Mouse (Mus musculus): Measurements from ENCODE around the gene Phlpp1. TPM values are rescaled to one million over a fixed set of nuclear protein-coding genes. Genes with fewer than 3 reads are reported as not detected.

Gene Phlpp1
- polyA plus RNA-seq, 1 experiment from 2014 or later = 4.4 TPM

GRCm38 (mm10) chr1:106428580-106428979 is 257.0 kb downstream of the Phlpp1 start:
- Histone ChIP-seq H3K36me3 (no peaks in the 10 kb centered on the region), H3K4me2 (no peak overlapping the region), H3K27me3 (replicated peaks) (no peaks in the 10 kb centered on the region), H3K27ac (ENCODE audit: poor library complexity, severe bottlenecking) (no peak overlapping the region), H3K9me3 (replicated peaks) (no peaks in the 10 kb centered on the region), H3K9ac (no peak overlapping the region), H3K4me1 (replicated peaks) (no peaks in the 10 kb centered on the region), H3K4me3 (no peak overlapping the region)
- 71% methylated on average over 4 of the region's 4 CpGs for WGBS
- ATAC-seq (ENCODE audit: insufficient number of reproducible peaks, low FRiP score) = no peak

DNA sequence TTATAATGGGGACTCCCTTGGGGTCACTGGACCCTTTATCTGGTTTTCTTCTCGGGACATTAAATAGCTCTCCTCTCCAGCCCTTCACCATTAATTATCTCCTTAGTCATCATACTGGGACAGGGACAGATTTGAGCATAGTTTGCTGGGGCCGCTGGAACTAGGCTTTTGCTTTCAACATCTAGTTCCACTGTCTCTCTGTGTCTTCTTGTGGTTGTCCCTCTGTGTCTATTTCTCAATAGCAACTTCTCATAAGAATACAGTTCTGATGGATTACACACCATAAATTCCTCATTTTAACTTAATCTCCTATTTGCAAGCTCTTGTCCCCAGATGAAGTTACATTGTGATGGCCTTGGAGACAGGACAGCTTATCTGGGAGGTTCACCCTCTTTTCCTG is 262.0 kb downstream of the Phlpp1 start:
- Histone ChIP-seq H3K9ac (no peak overlapping the region), H3K4me1 (replicated peaks) (no peaks in the 10 kb centered on the region), H3K9me3 (replicated peaks) (no peaks in the 10 kb centered on the region), H3K4me3 (no peak overlapping the region), H3K27ac (ENCODE audit: poor library complexity, severe bottlenecking) (no peak overlapping the region), H3K27me3 (replicated peaks) (no peaks in the 10 kb centered on the region), H3K36me3 (no peaks in the 10 kb centered on the region), H3K4me2 (no peak overlapping the region)
- 68% methylated on average over 2 of the region's 2 CpGs for WGBS
- no peak for ATAC-seq (ENCODE audit: insufficient number of reproducible peaks, low FRiP score)

Other genes with a start within 250 kb of the Phlpp1 start
- 2.0 and 2.3 TPM in 2 replicates for gene Zcchc2, start 181.3 kb upstream of the Phlpp1 start, polyA plus RNA-seq (2016; fragmentation: Nextera tagmentation; extraction: Ambion mirVana)

Measured in heart, embryonic 12.5 days (tissue).